Mouse (Mus musculus): ENCODE measurements at regions not wholly inside any gene's neighbourhood (a gene's known extent, or its start where the extent isn't known, plus 50 kb on each side); places are given as distances from the start of the nearest gene placed in this dataset.

GRCm38 (mm10) chr13:119367544-119367943, 60.9 kb upstream of the Paip1 start:
- no peak for DNase-seq

GRCm38 (mm10) chr13:119378404-119379037, 49.9 kb upstream of the Paip1 start:
- peak; percentile 82 to 91 for DNase-seq

Measured in cerebellum, postnatal 14 days (tissue).